Mouse (Mus musculus): ENCODE measurements at regions not wholly inside any gene's neighbourhood (a gene's known extent, or its start where the extent isn't known, plus 50 kb on each side); places are given as distances from the start of the nearest gene placed in this dataset.
"Not testable (repeated sequence)": the region's sequence is repeated elsewhere in the genome, so short reads cannot be mapped to it uniquely, and the experiment has no call there.

DNA sequence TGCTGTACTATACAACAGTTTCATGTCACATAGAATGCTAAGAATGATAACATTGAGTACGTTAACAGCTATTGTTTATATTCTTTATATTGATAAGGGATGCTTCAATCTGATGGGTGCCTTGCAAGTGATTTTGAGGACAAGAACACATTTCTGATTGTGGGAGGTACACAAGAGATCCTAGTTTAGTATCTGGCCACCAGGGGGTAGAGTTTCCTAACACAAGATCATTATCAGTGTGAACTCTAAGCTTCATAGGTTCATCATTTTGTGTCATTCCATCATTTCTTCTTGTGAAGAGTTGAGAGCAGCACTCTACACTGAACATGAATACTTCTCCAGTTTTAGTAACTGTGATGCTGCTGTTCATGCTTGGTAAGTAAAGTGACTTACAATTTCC lies 799.9 kb downstream of the Dad1 start:
- TF ChIP-seq CTCF (IDR thresholded peaks at IDR 0.05; ENCODE audit: control insufficient read depth, insufficient read depth, insufficient replicate concordance, low read depth, low read length) (no peak), POLR2A (IDR thresholded peaks at IDR 0.05; ENCODE audit: control insufficient read depth, low read depth, low read length) (no peak)
- Histone ChIP-seq H3K4me1 (ENCODE audit: control insufficient read depth, insufficient read depth, low read length) (no peaks in the 10 kb centered on the region), H3K36me3 (ENCODE audit: control insufficient read depth, insufficient read depth, low read length) (no peaks in the 10 kb centered on the region)

DNA sequence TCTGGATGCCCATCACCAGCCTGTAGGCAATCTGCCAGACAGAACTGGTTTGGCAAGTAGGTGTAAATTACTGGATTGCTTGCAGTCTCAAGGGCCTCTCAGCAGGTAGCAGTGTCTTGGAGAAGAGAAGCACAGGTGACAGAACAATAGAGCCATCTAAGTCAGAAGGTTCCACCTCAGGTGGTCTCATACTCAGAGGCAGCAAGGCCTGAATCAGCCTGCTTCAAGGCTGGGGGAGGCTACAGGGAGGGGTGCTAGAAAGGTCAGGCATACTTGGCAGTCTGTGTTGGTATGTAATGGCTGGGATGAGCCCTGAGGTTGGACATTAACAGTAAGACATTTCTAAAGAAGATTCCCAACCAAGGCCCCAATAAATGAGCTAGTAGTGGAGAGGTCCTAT lies 814.3 kb downstream of the Dad1 start:
- H3K36me3 ChIP-seq (ENCODE audit: control insufficient read depth, insufficient read depth, low read length); H3K27me3 ChIP-seq (ENCODE audit: control insufficient read depth, insufficient read depth, low read length); H3K4me3 ChIP-seq (ENCODE audit: control insufficient read depth, low read depth, low read length); H3K4me1 ChIP-seq (ENCODE audit: control insufficient read depth, insufficient read depth, low read length); H3K27ac ChIP-seq (ENCODE audit: control insufficient read depth, insufficient read depth, low read depth, low read length): not testable (repeated sequence)

More for the DNA sequence above, 799.9 kb downstream of the Dad1 start:
- no peak overlapping the region for H3K4me3 ChIP-seq (ENCODE audit: control insufficient read depth, low read depth, low read length)
- no peaks in the 10 kb centered on the region for H3K27me3 ChIP-seq (ENCODE audit: control insufficient read depth, insufficient read depth, low read length)
- H3K27ac ChIP-seq (ENCODE audit: control insufficient read depth, insufficient read depth, low read depth, low read length): no peak overlapping the region

DNA sequence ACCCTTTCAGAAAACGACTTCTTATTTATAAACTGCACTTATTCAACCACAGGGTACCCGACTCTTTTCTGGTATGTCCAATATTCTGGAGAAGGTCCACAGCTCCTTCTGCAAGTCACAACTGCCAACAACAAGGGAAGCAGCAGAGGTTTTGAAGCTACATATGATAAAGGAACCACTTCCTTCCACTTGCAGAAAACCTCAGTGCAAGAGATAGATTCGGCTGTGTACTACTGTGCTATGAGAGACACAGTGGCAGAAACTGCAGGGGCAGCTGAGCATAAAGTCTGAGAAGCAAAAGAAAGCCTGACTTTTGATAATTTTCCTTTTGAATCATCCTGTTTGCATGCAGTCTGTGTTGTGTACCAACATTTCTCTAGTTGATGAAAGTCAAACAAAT lies 823.8 kb downstream of the Dad1 start:
- H3K27ac ChIP-seq (ENCODE audit: control insufficient read depth, insufficient read depth, low read depth, low read length): not testable (repeated sequence)

DNA sequence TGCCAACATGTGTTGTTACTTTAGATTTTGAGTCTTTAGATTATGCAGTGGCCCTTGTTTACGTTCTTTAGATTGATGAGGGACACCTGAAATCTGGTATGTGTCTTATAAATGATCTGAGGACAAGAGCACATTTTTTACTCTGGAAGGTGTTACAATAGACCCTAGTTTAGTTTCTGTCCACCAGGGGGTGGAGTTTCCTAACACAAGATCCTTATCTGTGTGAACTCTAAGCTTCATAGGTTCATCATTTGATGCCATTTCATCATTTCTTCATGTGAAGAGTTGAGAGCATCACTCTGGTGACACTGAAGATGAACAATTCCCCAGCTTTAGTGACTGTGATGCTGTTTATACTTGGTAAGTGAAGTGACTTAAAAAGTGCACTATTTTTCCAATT lies 825.5 kb downstream of the Dad1 start:
- not testable (repeated sequence) for H3K4me1 ChIP-seq (ENCODE audit: control insufficient read depth, insufficient read depth, low read length); H3K27ac ChIP-seq (ENCODE audit: control insufficient read depth, insufficient read depth, low read depth, low read length); H3K36me3 ChIP-seq (ENCODE audit: control insufficient read depth, insufficient read depth, low read length); H3K4me3 ChIP-seq (ENCODE audit: control insufficient read depth, low read depth, low read length); H3K27me3 ChIP-seq (ENCODE audit: control insufficient read depth, insufficient read depth, low read length)

More for the DNA sequence above, 823.8 kb downstream of the Dad1 start:
- H3K36me3 ChIP-seq (ENCODE audit: control insufficient read depth, insufficient read depth, low read length); H3K27me3 ChIP-seq (ENCODE audit: control insufficient read depth, insufficient read depth, low read length); H3K4me3 ChIP-seq (ENCODE audit: control insufficient read depth, low read depth, low read length); H3K4me1 ChIP-seq (ENCODE audit: control insufficient read depth, insufficient read depth, low read length): not testable (repeated sequence)

DNA sequence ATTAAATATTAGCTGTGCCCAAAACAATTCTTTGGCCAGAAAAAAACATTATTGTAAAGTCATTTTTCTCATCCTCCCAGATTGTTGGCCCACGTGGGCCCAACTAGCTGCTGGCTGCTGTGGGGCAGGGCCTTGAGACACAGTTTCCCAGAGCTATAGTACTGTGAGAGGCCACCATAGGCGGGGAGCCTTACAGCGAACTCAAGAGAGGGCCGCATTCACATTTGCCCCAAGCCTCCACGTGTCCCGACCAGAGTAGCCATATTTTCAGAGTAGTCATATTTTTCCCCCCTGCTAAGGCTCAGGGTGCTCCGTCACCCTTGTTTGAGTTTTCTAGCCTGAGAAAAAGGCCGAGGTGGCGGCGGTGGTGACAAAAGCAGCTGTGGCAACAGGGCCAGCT lies 826.3 kb downstream of the Dad1 start:
- H3K27me3 ChIP-seq (ENCODE audit: control insufficient read depth, insufficient read depth, low read length); H3K27ac ChIP-seq (ENCODE audit: control insufficient read depth, insufficient read depth, low read depth, low read length); H3K36me3 ChIP-seq (ENCODE audit: control insufficient read depth, insufficient read depth, low read length); H3K4me1 ChIP-seq (ENCODE audit: control insufficient read depth, insufficient read depth, low read length); H3K4me3 ChIP-seq (ENCODE audit: control insufficient read depth, low read depth, low read length): not testable (repeated sequence)

DNA sequence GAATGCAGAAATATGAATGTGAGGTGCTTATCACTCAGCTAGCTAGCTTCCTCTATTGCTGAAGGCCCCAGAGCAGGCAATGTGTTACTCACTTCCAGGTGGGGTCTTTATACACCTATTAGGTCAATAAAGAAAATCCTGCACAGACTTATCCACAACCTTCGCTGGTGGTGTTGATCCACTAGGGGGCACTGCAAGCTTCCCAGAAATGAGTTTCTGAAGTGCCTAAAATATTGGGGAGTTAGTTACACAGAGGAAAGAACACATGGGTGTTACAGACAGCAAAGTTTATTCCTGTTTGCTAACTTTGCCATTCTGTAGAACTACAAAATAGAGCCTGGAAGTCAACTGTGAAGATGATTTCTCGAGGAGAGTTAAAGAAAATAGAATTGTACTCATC lies 836.9 kb downstream of the Dad1 start:
- not testable (repeated sequence) for H3K27ac ChIP-seq (ENCODE audit: control insufficient read depth, insufficient read depth, low read depth, low read length); H3K36me3 ChIP-seq (ENCODE audit: control insufficient read depth, insufficient read depth, low read length); H3K4me1 ChIP-seq (ENCODE audit: control insufficient read depth, insufficient read depth, low read length); H3K4me3 ChIP-seq (ENCODE audit: control insufficient read depth, low read depth, low read length); H3K27me3 ChIP-seq (ENCODE audit: control insufficient read depth, insufficient read depth, low read length)

DNA sequence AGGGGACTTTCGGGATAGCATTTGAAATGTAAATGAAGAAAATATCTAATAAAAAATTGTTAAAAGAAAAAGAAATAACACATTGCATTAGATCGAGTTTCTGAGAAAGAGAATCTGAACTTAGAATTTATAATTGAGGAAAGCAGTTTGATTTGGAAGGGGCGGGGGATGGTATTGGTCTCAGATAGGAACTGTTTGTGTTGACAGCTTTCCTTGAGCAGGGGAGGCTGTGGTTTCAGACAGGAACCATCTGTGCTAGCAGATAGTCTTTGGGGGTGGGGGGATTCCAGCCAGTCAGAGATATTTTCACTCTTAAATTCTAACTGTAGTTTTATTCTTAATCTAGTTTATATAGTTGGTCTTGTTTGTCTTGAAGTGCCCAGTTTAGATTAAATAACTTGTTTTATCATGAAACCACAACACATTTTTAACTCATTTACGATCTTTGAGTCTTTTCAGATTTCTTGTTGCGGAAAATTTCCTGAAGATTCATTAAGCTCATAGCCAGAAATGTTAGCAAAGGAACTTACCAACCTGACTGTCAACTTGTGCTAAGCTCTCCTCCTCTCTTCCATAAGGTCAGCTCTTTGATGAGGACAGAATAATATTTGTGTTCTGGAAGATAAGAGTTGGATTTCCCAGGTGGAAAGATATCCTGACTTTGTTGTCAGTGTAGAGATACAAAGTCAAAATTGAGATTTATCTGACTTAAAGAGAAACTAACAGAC lies 846.2 kb downstream of the Dad1 start:
- not testable (repeated sequence) for H3K27ac ChIP-seq (ENCODE audit: control insufficient read depth, insufficient read depth, low read depth, low read length); H3K36me3 ChIP-seq (ENCODE audit: control insufficient read depth, insufficient read depth, low read length); H3K4me3 ChIP-seq (ENCODE audit: control insufficient read depth, low read depth, low read length); H3K27me3 ChIP-seq (ENCODE audit: control insufficient read depth, insufficient read depth, low read length); H3K4me1 ChIP-seq (ENCODE audit: control insufficient read depth, insufficient read depth, low read length)

DNA sequence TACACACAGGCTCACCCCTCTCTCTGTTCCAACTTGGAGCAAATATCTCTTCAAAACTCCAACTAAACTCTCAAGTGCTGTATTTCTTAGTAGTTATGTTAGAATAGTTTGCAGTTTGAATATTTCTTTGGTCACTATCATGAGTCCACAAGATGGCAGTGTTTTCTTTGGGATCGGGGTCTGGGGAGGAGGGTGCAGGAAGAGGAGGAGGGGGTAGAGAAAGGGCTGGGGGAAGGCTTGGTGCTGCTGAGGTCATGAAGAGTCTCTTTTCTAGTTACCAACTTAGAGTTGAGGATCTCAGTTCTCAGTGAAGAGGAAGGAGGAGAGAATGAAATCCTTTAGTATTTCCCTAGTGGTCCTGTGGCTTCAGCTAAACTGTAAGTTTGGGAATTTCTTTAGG lies 863.6 kb downstream of the Dad1 start:
- H3K36me3 ChIP-seq (ENCODE audit: control insufficient read depth, insufficient read depth, low read length); H3K4me1 ChIP-seq (ENCODE audit: control insufficient read depth, insufficient read depth, low read length); H3K27me3 ChIP-seq (ENCODE audit: control insufficient read depth, insufficient read depth, low read length); H3K4me3 ChIP-seq (ENCODE audit: control insufficient read depth, low read depth, low read length); H3K27ac ChIP-seq (ENCODE audit: control insufficient read depth, insufficient read depth, low read depth, low read length): not testable (repeated sequence)

DNA sequence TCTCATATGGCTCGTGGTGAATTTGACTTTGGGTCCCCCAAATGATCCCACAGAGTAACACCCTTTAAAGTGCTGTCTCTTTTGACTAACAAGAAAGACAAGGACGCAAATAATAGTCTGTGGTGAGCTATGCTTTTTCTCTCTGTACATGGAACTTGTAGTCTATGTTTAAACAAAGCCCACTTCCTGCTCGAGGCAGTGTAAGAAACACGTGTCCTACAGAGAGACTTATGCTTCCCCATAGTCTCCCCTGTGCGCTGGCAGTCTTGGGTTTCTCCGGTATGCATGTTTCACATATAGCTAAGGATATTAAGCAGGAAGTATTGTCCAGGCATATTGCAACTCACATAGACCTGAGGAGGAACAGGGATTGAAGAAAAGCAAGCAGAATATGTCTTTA lies 879.0 kb upstream of the Olfr1507 start:
- H3K36me3 ChIP-seq (ENCODE audit: control insufficient read depth, insufficient read depth, low read length); H3K4me3 ChIP-seq (ENCODE audit: control insufficient read depth, low read depth, low read length); H3K27ac ChIP-seq (ENCODE audit: control insufficient read depth, insufficient read depth, low read depth, low read length); H3K4me1 ChIP-seq (ENCODE audit: control insufficient read depth, insufficient read depth, low read length); H3K27me3 ChIP-seq (ENCODE audit: control insufficient read depth, insufficient read depth, low read length): not testable (repeated sequence)

DNA sequence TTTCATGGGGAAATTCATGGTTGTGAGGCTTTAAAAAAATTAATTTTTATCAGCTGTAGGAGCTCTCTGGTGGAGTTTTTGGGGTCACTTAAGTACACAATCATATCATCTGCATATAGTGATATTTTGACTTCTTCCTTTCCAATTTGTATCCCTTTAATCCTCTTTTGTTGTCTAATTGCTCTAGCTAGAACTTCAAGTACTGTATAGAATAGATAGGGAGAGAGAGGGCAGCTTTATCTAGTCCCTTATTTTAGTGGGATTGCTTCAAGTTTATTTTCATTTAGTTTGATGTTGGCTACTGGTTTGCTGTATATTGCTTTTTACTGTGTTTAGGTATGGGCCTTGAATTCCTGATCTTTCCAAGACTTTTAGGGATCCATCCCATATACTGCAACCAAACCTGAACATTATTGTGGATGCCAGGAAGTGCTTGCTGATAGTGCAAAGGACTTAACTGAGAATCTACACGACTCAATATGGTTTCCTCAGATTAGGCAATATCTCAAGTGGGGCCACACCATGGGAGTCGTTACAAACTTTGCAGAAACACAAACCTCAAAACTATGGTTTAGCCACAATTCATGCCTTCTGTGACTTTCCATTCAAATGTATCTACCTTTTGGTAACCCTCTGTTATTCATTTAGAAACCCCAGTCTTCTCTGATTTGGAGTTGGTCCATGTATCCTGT lies 878.4 kb upstream of the Olfr1507 start:
- not testable (repeated sequence) for H3K27me3 ChIP-seq (ENCODE audit: control insufficient read depth, insufficient read depth, low read length); H3K4me1 ChIP-seq (ENCODE audit: control insufficient read depth, insufficient read depth, low read length); H3K36me3 ChIP-seq (ENCODE audit: control insufficient read depth, insufficient read depth, low read length); H3K27ac ChIP-seq (ENCODE audit: control insufficient read depth, insufficient read depth, low read depth, low read length); H3K4me3 ChIP-seq (ENCODE audit: control insufficient read depth, low read depth, low read length)

All from testis, adult 2 months (tissue).